Mouse (Mus musculus) heart, embryonic 14.5 days (tissue): ENCODE results near the gene Zgpat. TPM values are rescaled to one million over a fixed set of nuclear protein-coding genes. Genes with fewer than 3 reads are reported as not detected.
A peak's percentile ranks its signal among the peaks of the same experiment; 100 is the strongest.

ENCODE experiments used
- ATAC-seq: fragments of 200-750 bp; cut with Nextera tagmentation; 2 replicates; pipeline ENCODE4 v1.8.0; 2017; ENCODE audit warnings: low read depth, moderate TSS enrichment; ENCODE audit not compliant: insufficient number of reproducible peaks, insufficient read depth, low FRiP score
- H3K27ac ChIP-seq, 2 experiments: fragments of 200-500 bp in 1 of 2; fragments of 300-500 bp in 1 of 2; sonication (generic) in 1 of 2; replicated peaks in 1 of 2; 2 replicates each; pipeline ENCODE4 v1.5.1; 2012 to 2014; ENCODE audit warnings: low read depth in 2 of 2, low read length in 2 of 2, control low read depth in 1 of 2, mild to moderate bottlenecking in 1 of 2, mixed read lengths in 1 of 2; ENCODE audit not compliant: control insufficient read depth in 1 of 2, insufficient read depth in 1 of 2
- H3K27me3 ChIP-seq: fragments of 300-500 bp; sonication (generic); 2 replicates; pipeline ENCODE4 v1.6.1; 2014; ENCODE audit warnings: mild to moderate bottlenecking, low read length, control low read depth; ENCODE audit not compliant: control insufficient read depth, insufficient read depth
- H3K36me3 ChIP-seq: fragments of 300-500 bp; sonication (generic); 2 replicates; pipeline ENCODE4 v1.6.1; 2014; ENCODE audit warnings: mild to moderate bottlenecking, control low read depth, low read length, mixed read lengths; ENCODE audit not compliant: control insufficient read depth, insufficient read depth
- H3K4me1 ChIP-seq, 2 experiments: fragments of 200-500 bp in 1 of 2; fragments of 300-500 bp in 1 of 2; sonication (generic) in 1 of 2; 2 replicates each; pipeline ENCODE4 v1.6.1; 2012 to 2014; ENCODE audit warnings: low read length in 2 of 2, control low read depth in 1 of 2, mixed read lengths in 1 of 2; ENCODE audit not compliant: control insufficient read depth in 2 of 2, insufficient read depth in 2 of 2
- H3K4me2 ChIP-seq: fragments of 300-500 bp; sonication (generic); 2 replicates; pipeline ENCODE4 v1.6.1; 2014; ENCODE audit warnings: mild to moderate bottlenecking, low read length
- H3K4me3 ChIP-seq, 2 experiments: fragments of 200-500 bp in 1 of 2; fragments of 300-500 bp in 1 of 2; sonication (generic) in 1 of 2; 2 replicates each; pipeline ENCODE4 v1.5.1; 2012 to 2014; ENCODE audit warnings: low read length in 2 of 2, mild to moderate bottlenecking in 2 of 2, control low read depth in 1 of 2, low read depth in 1 of 2, moderate library complexity in 1 of 2; ENCODE audit not compliant: control insufficient read depth in 1 of 2, insufficient read depth in 1 of 2
- H3K9ac ChIP-seq: fragments of 300-500 bp; sonication (generic); 2 replicates; pipeline ENCODE4 v1.6.1; 2014; ENCODE audit warnings: mild to moderate bottlenecking, low read length
- H3K9me3 ChIP-seq: fragments of 300-500 bp; sonication (generic); 2 replicates; pipeline ENCODE4 v1.6.1; 2016; ENCODE audit warnings: low read length, control low read depth; ENCODE audit not compliant: control insufficient read depth
- WGBS: fragments of 180-500 bp; shearing (Covaris S2); extraction: QIAGEN DNeasy Blood & Tissue Kit; methylation state at CpG from one replicate; pipeline ENCODE4 v1.1.7; 2014; 5-methylcytosine and 5-hydroxymethylcytosine counted together
- polyA plus RNA-seq: library from polyadenylated mRNA; unstranded; fragments of >200 nt; fragmentation: Nextera tagmentation; extraction: Ambion mirVana; gene quantifications from 2 replicates; pipeline ENCODE4 v1.2.1, GENCODE M21; 2014

The Zgpat gene
- polyA plus RNA-seq, 1 experiment from 2014 or later: 26.3 TPM

- Histone ChIP-seq H3K4me1 (peaks cover 5 to 13% of the 10 kb centered on the region in 2 experiments), H3K4me2 (peak overlapping the region; percentile 36), H3K27me3 (no peaks in the 10 kb centered on the region), H3K27ac (peak overlapping the region; percentile 88 to 91), H3K9me3 (no peaks in the 10 kb centered on the region), H3K9ac (no peak overlapping the region; the same call in 1 of the 2 replicates), H3K36me3 (peaks cover 20% of the 10 kb centered on the region), H3K4me3 (no peak overlapping the region)
- WGBS: 23% methylated on average over 5 of the region's 5 CpGs
- ATAC-seq: peak; percentile 58
Measured at GRCm38 (mm10) chr2:181397207-181397761, 32.6 kb downstream of the Zgpat start.

- Histone ChIP-seq H3K4me1 (peaks cover 5 to 13% of the 10 kb centered on the region in 2 experiments), H3K36me3 (peaks cover 11% of the 10 kb centered on the region), H3K9ac (no peak overlapping the region), H3K27ac (no peak overlapping the region), H3K27me3 (no peaks in the 10 kb centered on the region), H3K4me3 (no peak overlapping the region), H3K9me3 (no peaks in the 10 kb centered on the region), H3K4me2 (no peak overlapping the region)
- whole genome bisulfite sequencing: 16% methylated on average over 1 of the region's 1 CpGs
- ATAC-seq: no peak
Measured at GRCm38 (mm10) chr2:181401497-181401896, 36.8 kb downstream of the Zgpat start.

GRCm38 (mm10) chr2:181403722-181404121 is 39.0 kb downstream of the Zgpat start:
- Histone ChIP-seq H3K27me3 (no peaks in the 10 kb centered on the region), H3K9me3 (no peaks in the 10 kb centered on the region), H3K9ac (no peak overlapping the region), H3K4me3 (no peak overlapping the region), H3K27ac (no peak overlapping the region), H3K4me1 (no peaks in the 10 kb centered on the region), H3K36me3 (peaks cover 14% of the 10 kb centered on the region), H3K4me2 (no peak overlapping the region)
- no peak for ATAC-seq
- 79% methylated on average over 3 of the region's 3 CpGs for WGBS

- ATAC-seq: no peak
- Histone ChIP-seq H3K9me3 (no peaks in the 10 kb centered on the region), H3K4me3 (no peak overlapping the region), H3K9ac (no peak overlapping the region), H3K36me3 (peaks cover 27% of the 10 kb centered on the region), H3K27me3 (no peaks in the 10 kb centered on the region), H3K4me1 (peaks cover 0 to 3% of the 10 kb centered on the region in 2 experiments; a peak in 1 of 4 replicates), H3K4me2 (no peak overlapping the region), H3K27ac (no peak overlapping the region)
- 76% methylated on average over 7 of the region's 7 CpGs for WGBS
Measured at GRCm38 (mm10) chr2:181409643-181410042, 44.9 kb downstream of the Zgpat start.

- Histone ChIP-seq H3K36me3 (peaks cover 22% of the 10 kb centered on the region; the same call in 1 of the 2 replicates), H3K4me3 (no peak overlapping the region), H3K9ac (no peak overlapping the region), H3K4me1 (peaks cover 2 to 7% of the 10 kb centered on the region in 2 experiments; a peak in 3 of 4 replicates), H3K27ac (no peak overlapping the region), H3K4me2 (no peak overlapping the region), H3K9me3 (no peaks in the 10 kb centered on the region), H3K27me3 (no peaks in the 10 kb centered on the region)
- ATAC-seq: no peak
- WGBS: 45% methylated on average over 4 of the region's 4 CpGs
Measured at GRCm38 (mm10) chr2:181410760-181411473, 46.2 kb downstream of the Zgpat start.

- WGBS: 50% methylated on average over 2 of the region's 2 CpGs
- Histone ChIP-seq H3K9me3 (no peaks in the 10 kb centered on the region), H3K27me3 (no peaks in the 10 kb centered on the region), H3K4me3 (no peak overlapping the region), H3K36me3 (peaks cover 16% of the 10 kb centered on the region; the same call in 1 of the 2 replicates), H3K27ac (no peak overlapping the region), H3K4me2 (no peak overlapping the region), H3K4me1 (peaks cover 3 to 13% of the 10 kb centered on the region in 2 experiments), H3K9ac (no peak overlapping the region)
- ATAC-seq: no peak
Measured at GRCm38 (mm10) chr2:181413141-181413540, 48.4 kb downstream of the Zgpat start.

- H3K9ac ChIP-seq: no peak overlapping the region
- peaks cover 8% of the 10 kb centered on the region; the same call in 1 of the 2 replicates for H3K36me3 ChIP-seq
- H3K4me2 ChIP-seq: no peak overlapping the region
- no peaks in the 10 kb centered on the region for H3K27me3 ChIP-seq
- no peak for ATAC-seq
- H3K9me3 ChIP-seq: no peaks in the 10 kb centered on the region
- WGBS: 39% methylated on average over 3 of the region's 3 CpGs
- peaks cover 15 to 38% of the 10 kb centered on the region in 2 experiments for H3K4me1 ChIP-seq
- peak overlapping the region; percentile 7 to 25; a peak in 1 of 4 replicates for H3K27ac ChIP-seq
- H3K4me3 ChIP-seq: no peak overlapping the region
Measured at GRCm38 (mm10) chr2:181415945-181416344, 51.2 kb downstream of the Zgpat start.
